Mouse (Mus musculus): Measurements from ENCODE around the gene Ip6k2.

- TF ChIP-seq POLR2A (IDR thresholded peaks at IDR 0.05; ENCODE audit: borderline replicate concordance, control insufficient read depth, low read depth, low read length) (no peak), CTCF (IDR thresholded peaks at IDR 0.05; ENCODE audit: control insufficient read depth, insufficient read depth, low read length) (no peak)
These were observed 44.3 kb downstream of the Ip6k2 start for GRCm38 (mm10) chr9:108827906-108828305.
